Mouse (Mus musculus): ENCODE results near the gene Safb. TPM values are rescaled to one million over a fixed set of nuclear protein-coding genes. Genes with fewer than 3 reads are reported as not detected.
A peak's percentile ranks its signal among the peaks of the same experiment; 100 is the strongest.

Safb gene
- polyA plus RNA-seq, 1 experiment from 2014 or later = 101 TPM

- no peak overlapping the region for H3K4me2 ChIP-seq (replicated peaks)
- H3K4me1 ChIP-seq = no peaks in the 10 kb centered on the region
- no peaks in the 10 kb centered on the region for H3K9me3 ChIP-seq (replicated peaks)
- H3K4me3 ChIP-seq (replicated peaks) = no peak overlapping the region
- H3K9ac ChIP-seq = no peak overlapping the region
- H3K27me3 ChIP-seq = no peaks in the 10 kb centered on the region
- peaks cover 63% of the 10 kb centered on the region for H3K36me3 ChIP-seq
- no peak for ATAC-seq (ENCODE audit: insufficient number of reproducible peaks, low FRiP score, low TSS enrichment, low read depth)
- WGBS = 91% methylated on average over 2 of the region's 2 CpGs
- H3K27ac ChIP-seq (replicated peaks) = no peak overlapping the region
Observed at GRCm38 (mm10) chr17:56561866-56562265, 22.8 kb upstream of the Safb start.

- no peak for ATAC-seq (ENCODE audit: insufficient number of reproducible peaks, low FRiP score, low TSS enrichment, low read depth)
- 92% methylated on average over 29 of the region's 29 CpGs for WGBS
- Histone ChIP-seq H3K9ac (no peak overlapping the region), H3K36me3 (peaks cover 100% of the 10 kb centered on the region), H3K4me1 (no peaks in the 10 kb centered on the region), H3K9me3 (replicated peaks) (no peaks in the 10 kb centered on the region), H3K4me2 (replicated peaks) (no peak overlapping the region), H3K27me3 (no peaks in the 10 kb centered on the region), H3K4me3 (replicated peaks) (no peak overlapping the region), H3K27ac (replicated peaks) (no peak overlapping the region)
Observed at GRCm38 (mm10) chr17:56566293-56566692, 18.3 kb upstream of the Safb start.

GRCm38 (mm10) chr17:56566918-56567317 lies 17.7 kb upstream of the Safb start:
- Histone ChIP-seq H3K4me3 (replicated peaks) (no peak overlapping the region), H3K4me2 (replicated peaks) (no peak overlapping the region), H3K9ac (no peak overlapping the region), H3K9me3 (replicated peaks) (no peaks in the 10 kb centered on the region), H3K27me3 (no peaks in the 10 kb centered on the region), H3K36me3 (peaks cover 100% of the 10 kb centered on the region), H3K27ac (replicated peaks) (no peak overlapping the region), H3K4me1 (no peaks in the 10 kb centered on the region)
- no peak for ATAC-seq (ENCODE audit: insufficient number of reproducible peaks, low FRiP score, low TSS enrichment, low read depth)
- WGBS = 92% methylated on average over 5 of the region's 5 CpGs

GRCm38 (mm10) chr17:56567370-56567769 lies 17.3 kb upstream of the Safb start:
- Histone ChIP-seq H3K27me3 (no peaks in the 10 kb centered on the region), H3K9ac (no peak overlapping the region), H3K36me3 (peaks cover 99% of the 10 kb centered on the region), H3K4me2 (replicated peaks) (no peak overlapping the region), H3K4me1 (no peaks in the 10 kb centered on the region), H3K27ac (replicated peaks) (no peak overlapping the region), H3K4me3 (replicated peaks) (no peak overlapping the region), H3K9me3 (replicated peaks) (no peaks in the 10 kb centered on the region)
- 93% methylated on average over 4 of the region's 4 CpGs for WGBS
- no peak for ATAC-seq (ENCODE audit: insufficient number of reproducible peaks, low FRiP score, low TSS enrichment, low read depth)

GRCm38 (mm10) chr17:56570287-56570686 lies 14.3 kb upstream of the Safb start:
- Histone ChIP-seq H3K9me3 (replicated peaks) (no peaks in the 10 kb centered on the region), H3K27me3 (no peaks in the 10 kb centered on the region), H3K4me3 (replicated peaks) (no peak overlapping the region), H3K27ac (replicated peaks) (no peak overlapping the region), H3K4me2 (replicated peaks) (no peak overlapping the region), H3K4me1 (no peaks in the 10 kb centered on the region), H3K36me3 (peaks cover 97% of the 10 kb centered on the region), H3K9ac (no peak overlapping the region)
- no peak for ATAC-seq (ENCODE audit: insufficient number of reproducible peaks, low FRiP score, low TSS enrichment, low read depth)
- 86% methylated on average over 4 of the region's 4 CpGs for WGBS

GRCm38 (mm10) chr17:56572154-56572553 lies 12.5 kb upstream of the Safb start:
- Histone ChIP-seq H3K4me1 (no peaks in the 10 kb centered on the region), H3K9me3 (replicated peaks) (no peaks in the 10 kb centered on the region), H3K4me2 (replicated peaks) (no peak overlapping the region), H3K9ac (no peak overlapping the region), H3K27me3 (no peaks in the 10 kb centered on the region), H3K27ac (replicated peaks) (no peak overlapping the region), H3K36me3 (peaks cover 92% of the 10 kb centered on the region), H3K4me3 (replicated peaks) (no peak overlapping the region)
- WGBS = 60% methylated on average over 1 of the region's 1 CpGs
- no peak for ATAC-seq (ENCODE audit: insufficient number of reproducible peaks, low FRiP score, low TSS enrichment, low read depth)

GRCm38 (mm10) chr17:56572939-56573338 lies 11.7 kb upstream of the Safb start:
- WGBS = 87% methylated on average over 3 of the region's 3 CpGs
- Histone ChIP-seq H3K27ac (replicated peaks) (no peak overlapping the region), H3K9me3 (replicated peaks) (no peaks in the 10 kb centered on the region), H3K4me3 (replicated peaks) (no peak overlapping the region), H3K9ac (no peak overlapping the region), H3K4me2 (replicated peaks) (no peak overlapping the region), H3K27me3 (no peaks in the 10 kb centered on the region), H3K36me3 (peaks cover 92% of the 10 kb centered on the region), H3K4me1 (no peaks in the 10 kb centered on the region)
- ATAC-seq (ENCODE audit: insufficient number of reproducible peaks, low FRiP score, low TSS enrichment, low read depth) = no peak

GRCm38 (mm10) chr17:56583071-56583470 lies 1.6 kb upstream of the Safb start:
- peak overlapping the region; percentile 93 for H3K4me3 ChIP-seq (replicated peaks)
- H3K9me3 ChIP-seq (replicated peaks) = no peaks in the 10 kb centered on the region
- H3K4me1 ChIP-seq = peaks cover 52% of the 10 kb centered on the region
- WGBS = 66% methylated on average over 1 of the region's 1 CpGs
- H3K27ac ChIP-seq (replicated peaks) = no peak overlapping the region
- peaks cover 64% of the 10 kb centered on the region for H3K36me3 ChIP-seq
- no peaks in the 10 kb centered on the region for H3K27me3 ChIP-seq
- H3K9ac ChIP-seq = peak overlapping the region; percentile 74
- ATAC-seq (ENCODE audit: insufficient number of reproducible peaks, low FRiP score, low TSS enrichment, low read depth) = no peak
- peak overlapping the region; percentile 80 for H3K4me2 ChIP-seq (replicated peaks)

GRCm38 (mm10) chr17:56583611-56584256 lies 891 bp upstream of the Safb start:
- Histone ChIP-seq H3K4me1 (peaks cover 59% of the 10 kb centered on the region), H3K4me2 (replicated peaks) (peak overlapping the region; percentile 80), H3K27ac (replicated peaks) (peak overlapping the region; percentile 97), H3K36me3 (peaks cover 64% of the 10 kb centered on the region), H3K9ac (peak overlapping the region; percentile 74), H3K9me3 (replicated peaks) (no peaks in the 10 kb centered on the region), H3K4me3 (replicated peaks) (peak overlapping the region; percentile 93), H3K27me3 (no peaks in the 10 kb centered on the region)
- no peak for ATAC-seq (ENCODE audit: insufficient number of reproducible peaks, low FRiP score, low TSS enrichment, low read depth)
- 2% methylated on average over 33 of the region's 33 CpGs for WGBS

GRCm38 (mm10) chr17:56585171-56585821 lies 671 bp downstream of the Safb start:
- Histone ChIP-seq H3K9me3 (replicated peaks) (no peaks in the 10 kb centered on the region), H3K4me2 (replicated peaks) (peak overlapping the region; percentile 71), H3K27me3 (no peaks in the 10 kb centered on the region), H3K4me1 (peaks cover 66% of the 10 kb centered on the region), H3K27ac (replicated peaks) (peak overlapping the region; percentile 97), H3K4me3 (replicated peaks) (peak overlapping the region; percentile 93), H3K36me3 (peaks cover 64% of the 10 kb centered on the region), H3K9ac (peak overlapping the region; percentile 88)
- WGBS = under 1% methylated on average over 61 of the region's 61 CpGs
- no peak for ATAC-seq (ENCODE audit: insufficient number of reproducible peaks, low FRiP score, low TSS enrichment, low read depth)

- no peak overlapping the region for H3K9ac ChIP-seq
- no peaks in the 10 kb centered on the region for H3K9me3 ChIP-seq (replicated peaks)
- ATAC-seq (ENCODE audit: insufficient number of reproducible peaks, low FRiP score, low TSS enrichment, low read depth) = no peak
- H3K4me1 ChIP-seq = peaks cover 60% of the 10 kb centered on the region
- no peak overlapping the region for H3K4me2 ChIP-seq (replicated peaks)
- H3K36me3 ChIP-seq = peaks cover 66% of the 10 kb centered on the region
- H3K4me3 ChIP-seq (replicated peaks) = no peak overlapping the region
- WGBS = 71% methylated on average over 1 of the region's 1 CpGs
- no peaks in the 10 kb centered on the region for H3K27me3 ChIP-seq
- H3K27ac ChIP-seq (replicated peaks) = no peak overlapping the region
Observed at GRCm38 (mm10) chr17:56587773-56588172, 3.1 kb downstream of the Safb start.

GRCm38 (mm10) chr17:56588921-56589320 lies 4.3 kb downstream of the Safb start:
- no peaks in the 10 kb centered on the region for H3K9me3 ChIP-seq (replicated peaks)
- H3K27me3 ChIP-seq = no peaks in the 10 kb centered on the region
- no peak overlapping the region for H3K4me2 ChIP-seq (replicated peaks)
- H3K4me1 ChIP-seq = peaks cover 51% of the 10 kb centered on the region
- no peak overlapping the region for H3K27ac ChIP-seq (replicated peaks)
- no peak for ATAC-seq (ENCODE audit: insufficient number of reproducible peaks, low FRiP score, low TSS enrichment, low read depth)
- 96% methylated on average over 4 of the region's 4 CpGs for WGBS
- no peak overlapping the region for H3K4me3 ChIP-seq (replicated peaks)
- no peak overlapping the region for H3K9ac ChIP-seq
- peaks cover 76% of the 10 kb centered on the region for H3K36me3 ChIP-seq
